Mouse (Mus musculus) gonadal fat pad, adult 2 months (tissue): ENCODE data around the gene Gtf2ird2. TPM values are rescaled to one million over a fixed set of nuclear protein-coding genes. Genes with fewer than 3 reads are reported as not detected.

Experiments used
- DNase-seq: peaks from one replicate; pipeline ENCODE4 v3.0.0-alpha.2; 2012; ENCODE audit warnings: low read depth
- polyA plus RNA-seq: library from polyadenylated mRNA; depleted of rRNA; stranded (reverse); fragments of >200 nt; gene quantifications from 2 replicates; pipeline ENCODE4 v1.2.3, GENCODE M21; 2012

Gene Gtf2ird2
- polyA plus RNA-seq, 1 experiment: 7.8 TPM

DNA sequence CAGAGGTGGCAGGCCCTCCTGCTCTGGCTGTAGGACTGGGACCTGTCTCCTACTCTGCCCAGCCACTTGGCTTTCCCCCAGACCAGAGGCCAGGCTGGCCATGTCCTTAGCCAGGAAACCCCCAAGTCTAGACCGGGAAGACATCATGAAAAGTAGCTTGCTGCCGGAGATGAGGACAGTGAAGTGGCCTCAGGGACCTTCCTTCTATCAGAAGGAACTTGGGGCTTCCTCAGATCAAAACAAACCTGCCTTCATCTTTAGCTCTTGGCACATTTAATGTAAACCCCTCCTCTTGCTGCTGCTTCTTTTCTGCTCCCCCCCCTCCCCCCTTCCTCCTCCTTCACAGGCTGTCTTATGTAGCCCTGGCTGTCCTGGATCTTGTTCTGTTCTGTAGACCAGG, 50.4 kb downstream of the Gtf2ird2 start:
- DNase-seq: no peak

DNA sequence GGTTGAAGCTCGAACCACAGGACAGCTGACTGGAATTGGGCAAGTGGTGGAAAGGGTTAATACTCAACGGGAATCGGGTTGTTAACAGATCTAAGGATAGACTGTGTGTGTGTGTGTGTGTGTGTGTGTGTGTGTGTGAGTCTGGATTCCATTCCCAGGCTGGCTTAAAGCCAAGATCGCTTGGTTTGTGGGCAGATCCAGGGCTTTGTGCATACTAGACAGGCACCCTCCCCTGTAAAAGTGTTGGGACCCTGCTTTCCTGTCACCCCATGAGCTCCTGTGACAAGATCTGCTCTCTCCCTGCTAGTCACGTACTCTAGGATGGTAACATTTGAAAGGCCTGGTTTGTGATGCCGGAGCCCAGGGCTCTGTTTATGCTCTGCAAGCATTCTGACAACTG, 51.3 kb downstream of the Gtf2ird2 start:
- no peak for DNase-seq

DNA sequence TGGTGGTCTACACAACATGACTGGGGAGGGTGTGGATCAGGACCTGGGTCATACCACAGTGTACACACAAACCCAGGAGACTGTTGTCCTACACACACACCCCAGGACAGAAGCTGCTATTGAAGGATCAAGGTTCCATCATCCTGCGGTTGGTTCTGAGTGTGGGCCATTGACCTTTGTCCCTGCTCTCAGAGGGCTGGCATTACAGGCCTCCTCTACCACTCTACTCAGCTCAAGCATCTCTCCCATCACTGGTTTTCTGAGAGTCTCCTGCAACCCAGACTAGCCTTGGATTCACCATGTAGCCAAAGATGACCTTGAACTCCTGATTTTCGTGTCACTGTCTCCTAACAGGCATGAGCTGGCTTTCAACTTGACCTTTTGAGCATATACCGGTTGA, 52.4 kb downstream of the Gtf2ird2 start:
- DNase-seq: no peak

DNA sequence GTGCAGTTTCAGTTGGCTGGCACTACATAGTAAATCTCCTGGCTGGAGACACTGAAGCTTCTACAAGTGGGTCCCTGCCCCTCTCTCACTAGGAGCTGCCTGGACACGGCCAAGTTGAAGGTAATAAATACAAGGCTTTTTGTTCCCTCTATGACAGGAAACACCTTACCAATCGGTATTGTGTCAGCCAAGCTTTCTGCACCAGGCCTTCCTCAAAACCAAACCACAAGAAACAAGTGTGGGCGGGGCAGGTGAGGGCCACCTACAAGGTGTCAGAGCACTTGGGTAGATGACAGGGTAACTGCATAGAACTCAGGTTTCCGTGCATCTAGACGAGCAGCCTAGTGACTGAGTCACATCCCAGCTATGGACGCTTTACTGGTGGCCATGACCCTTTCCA, 53.0 kb downstream of the Gtf2ird2 start:
- no peak for DNase-seq

DNA sequence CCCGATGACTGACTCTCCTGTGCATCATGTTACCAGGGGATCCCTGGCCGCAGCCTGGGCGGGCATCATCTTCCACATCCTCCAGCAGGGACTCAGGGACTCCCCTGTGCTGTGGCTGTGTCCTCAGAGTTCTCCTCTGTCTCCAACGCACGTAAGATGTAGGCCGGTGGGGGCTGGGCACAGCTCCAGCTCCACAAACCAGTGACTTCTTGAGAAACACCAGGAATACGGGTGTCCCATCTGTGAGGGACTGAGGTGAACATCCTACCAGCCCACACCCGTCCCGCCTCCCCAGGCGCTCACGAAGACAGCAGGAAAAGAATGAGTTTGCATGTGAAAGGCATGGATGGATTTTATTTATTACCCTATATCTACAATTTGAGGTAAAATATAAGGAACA, 53.7 kb downstream of the Gtf2ird2 start:
- DNase-seq: no peak

DNA sequence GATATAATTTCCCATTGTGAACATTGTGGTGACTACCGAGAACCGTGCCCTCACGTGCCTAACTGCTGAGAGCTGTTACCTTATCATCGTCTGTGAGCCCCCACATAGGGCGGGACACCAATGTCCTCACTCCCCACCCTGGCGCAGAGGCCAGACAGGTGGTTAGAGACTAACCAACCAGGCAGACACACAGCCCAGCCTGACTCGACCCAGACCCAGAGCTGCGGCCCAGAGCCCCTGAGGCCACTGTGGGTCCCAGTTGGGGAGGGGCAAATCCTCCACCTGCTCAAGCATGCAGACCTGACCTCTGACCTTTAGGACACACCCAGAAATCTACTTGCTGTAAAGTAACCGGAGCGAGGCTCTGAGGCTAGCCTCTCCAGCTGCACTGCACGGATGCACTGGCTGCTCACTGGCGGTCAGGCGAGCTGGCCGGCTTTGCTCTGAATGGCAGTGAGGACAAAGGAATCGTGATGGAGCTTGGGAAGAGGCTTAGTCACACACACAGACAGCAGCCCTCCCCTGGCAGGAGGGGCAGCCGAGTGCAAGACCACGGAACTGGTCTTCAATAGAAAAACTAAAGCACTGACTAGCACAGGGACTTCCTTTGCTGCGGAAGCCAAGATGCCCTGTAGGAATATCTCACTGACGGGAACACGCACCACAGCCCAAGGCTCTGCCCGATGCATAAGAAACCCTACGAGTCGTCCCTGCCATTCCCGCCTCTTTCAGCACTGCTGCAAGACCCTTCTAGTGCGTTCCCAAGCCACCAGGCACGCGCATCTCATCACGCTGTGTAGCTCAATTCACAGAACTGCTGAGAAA, 54.3 kb downstream of the Gtf2ird2 start:
- DNase-seq: no peak

DNA sequence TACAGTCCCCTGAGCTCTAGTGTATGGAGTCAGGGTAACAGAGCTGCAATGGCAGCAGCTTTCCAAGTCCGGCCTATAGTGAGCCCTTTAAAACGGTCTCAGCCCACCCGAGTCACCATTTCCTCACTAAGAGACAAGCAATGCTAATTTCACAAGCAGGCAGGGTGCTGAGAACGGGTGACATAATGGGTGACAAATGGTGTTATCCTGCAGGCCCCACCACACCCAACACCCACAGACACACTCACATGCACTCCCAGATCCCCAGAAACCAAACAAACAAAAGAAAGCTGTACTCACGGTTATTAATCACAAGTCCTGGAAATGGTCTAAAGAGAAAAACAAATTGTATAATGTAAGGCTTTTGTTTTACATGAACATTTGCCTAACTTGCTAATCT, 58.0 kb downstream of the Gtf2ird2 start:
- no peak for DNase-seq

DNA sequence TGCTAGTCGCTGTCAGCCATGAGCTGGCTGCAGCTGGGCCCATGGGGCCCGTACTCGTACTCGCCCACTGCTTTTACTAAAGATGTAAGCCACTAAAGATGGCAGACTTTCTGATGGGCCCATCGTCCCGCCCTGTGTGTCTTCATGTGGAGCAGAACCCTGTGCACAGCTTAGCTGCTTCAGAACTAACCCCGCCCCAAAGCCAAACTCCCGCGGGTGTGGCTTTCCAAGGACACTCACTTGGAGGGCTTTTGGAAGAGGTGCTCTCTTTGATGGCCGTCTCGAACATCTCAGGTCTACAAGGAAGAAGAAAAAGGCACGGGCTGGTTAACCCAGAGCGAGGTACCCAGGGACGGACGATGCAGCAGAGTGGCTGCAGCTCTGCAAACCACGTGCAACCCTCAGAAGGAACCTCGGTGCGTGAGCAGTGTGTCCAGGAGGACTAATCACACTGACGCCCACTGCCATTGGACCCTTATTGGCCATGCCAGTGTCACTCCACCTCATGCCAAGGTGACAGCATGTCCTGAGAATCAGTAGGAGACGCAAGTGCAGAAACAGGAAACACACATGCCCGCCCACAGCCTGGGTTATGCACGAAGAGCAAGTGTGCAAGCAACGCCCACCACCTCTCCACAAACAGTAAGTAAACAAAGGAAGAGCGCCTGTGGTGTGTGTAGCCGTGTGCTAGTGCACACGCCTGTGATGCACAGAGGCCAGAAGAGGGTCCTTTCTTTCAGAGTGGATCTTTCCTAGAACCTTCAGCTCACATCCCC, 60.0 kb downstream of the Gtf2ird2 start:
- DNase-seq: no peak

DNA sequence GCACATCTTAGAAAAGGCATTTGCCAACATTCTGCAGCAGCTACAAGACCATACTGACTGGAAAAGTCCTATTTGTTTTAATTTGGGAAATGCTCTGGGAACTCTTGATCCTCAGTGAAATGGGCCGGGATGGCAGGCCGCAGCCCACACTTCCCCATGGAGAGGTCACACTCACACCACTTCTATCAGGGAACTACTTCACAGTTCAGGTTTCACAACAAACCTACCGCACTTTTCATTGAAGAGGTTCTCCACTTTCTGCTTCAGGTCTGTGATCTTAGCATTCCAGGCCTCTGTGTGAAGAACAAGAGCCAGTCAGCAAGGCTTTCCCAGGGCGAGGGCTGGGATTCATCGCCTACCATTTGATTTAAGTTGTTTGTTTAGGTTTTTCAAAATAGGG, 61.1 kb downstream of the Gtf2ird2 start:
- no peak for DNase-seq

DNA sequence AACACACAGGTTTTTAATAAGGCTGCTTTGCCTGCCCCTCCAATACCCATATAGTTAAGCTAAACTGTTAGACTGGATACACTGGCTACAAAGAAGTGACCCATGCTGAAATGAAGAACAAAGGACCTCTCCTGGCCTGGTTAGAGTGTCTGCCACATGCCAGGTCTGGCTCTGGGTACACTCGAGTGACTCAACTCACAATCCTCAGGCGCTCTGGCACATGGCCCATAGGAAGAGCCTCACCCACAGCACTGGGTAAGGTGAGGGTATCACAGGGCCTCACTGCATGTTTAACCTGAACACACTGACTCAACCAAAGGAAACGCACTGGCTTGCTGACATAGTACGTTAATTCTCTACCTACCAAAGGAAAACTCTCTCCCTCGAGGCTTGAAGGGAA, 62.3 kb downstream of the Gtf2ird2 start:
- peak; percentile 49 for DNase-seq

DNA sequence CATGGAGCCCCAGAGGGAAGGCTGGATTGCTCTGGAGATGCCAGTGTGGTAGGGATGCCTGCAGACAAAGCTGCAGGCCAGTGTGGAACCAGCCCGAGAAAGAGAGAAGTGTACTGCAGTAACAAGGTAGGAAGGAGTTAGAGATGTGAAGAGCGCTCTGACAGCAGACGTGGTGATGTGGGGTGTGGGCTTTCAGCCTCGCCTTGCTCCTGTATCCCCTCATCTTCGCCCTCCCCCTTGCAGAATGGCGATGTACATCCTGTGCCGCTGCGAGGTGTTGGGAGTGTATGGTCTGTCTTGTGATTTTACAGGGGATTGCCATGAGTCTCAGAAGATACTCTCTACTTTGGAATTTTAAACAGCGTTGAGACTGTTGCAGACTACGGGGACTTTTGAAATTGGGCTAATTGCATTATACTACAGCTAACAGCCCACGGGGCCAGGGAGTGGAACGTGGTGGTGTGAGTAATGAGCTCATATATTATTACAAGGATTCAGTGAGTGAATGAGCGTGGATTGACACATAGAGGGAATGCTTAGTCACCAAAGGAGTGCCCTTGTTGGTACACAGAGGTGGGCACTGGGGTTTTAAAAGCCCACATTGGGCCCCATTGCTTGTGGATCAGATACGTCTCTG, 64.9 kb downstream of the Gtf2ird2 start:
- no peak for DNase-seq

DNA sequence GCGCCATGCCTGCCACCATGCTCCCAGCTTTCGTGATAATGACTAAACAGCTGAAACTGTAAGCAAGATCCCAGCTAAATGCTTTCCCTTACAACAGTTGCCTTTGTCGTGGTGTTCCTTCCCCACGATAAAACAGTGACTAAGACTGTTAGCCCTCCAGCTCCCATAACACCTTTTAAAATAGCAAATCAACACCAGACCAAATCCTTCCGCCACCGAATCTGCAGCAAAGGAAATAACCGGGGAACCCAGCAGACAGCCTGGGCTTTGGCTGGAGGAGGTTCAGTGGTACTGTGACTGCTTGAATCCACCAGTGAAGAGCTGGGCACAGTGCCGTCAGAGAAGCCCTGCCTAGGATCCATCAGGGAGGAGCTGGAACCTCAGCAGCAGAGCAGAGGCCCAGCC, 65.4 kb downstream of the Gtf2ird2 start:
- DNase-seq: no peak

DNA sequence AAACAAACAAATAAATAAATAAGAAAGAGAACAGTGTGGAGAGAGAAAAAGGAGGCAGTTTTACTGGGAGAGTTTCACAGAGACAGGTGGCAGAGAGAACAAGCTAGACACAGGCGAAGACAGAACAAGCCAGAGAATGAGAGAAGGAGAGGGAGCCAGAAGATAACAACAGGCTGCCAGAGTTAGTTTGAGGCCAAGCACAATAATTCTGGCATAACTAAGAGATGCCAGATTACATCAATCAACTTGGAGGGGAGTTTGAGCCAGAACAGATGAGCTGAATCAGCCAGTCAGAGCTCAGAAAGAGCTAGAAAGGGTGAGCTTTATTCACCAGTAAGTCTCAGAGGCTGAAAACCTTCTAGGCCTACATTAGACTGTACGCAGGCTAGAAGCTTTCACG, 66.8 kb downstream of the Gtf2ird2 start:
- DNase-seq: no peak

DNA sequence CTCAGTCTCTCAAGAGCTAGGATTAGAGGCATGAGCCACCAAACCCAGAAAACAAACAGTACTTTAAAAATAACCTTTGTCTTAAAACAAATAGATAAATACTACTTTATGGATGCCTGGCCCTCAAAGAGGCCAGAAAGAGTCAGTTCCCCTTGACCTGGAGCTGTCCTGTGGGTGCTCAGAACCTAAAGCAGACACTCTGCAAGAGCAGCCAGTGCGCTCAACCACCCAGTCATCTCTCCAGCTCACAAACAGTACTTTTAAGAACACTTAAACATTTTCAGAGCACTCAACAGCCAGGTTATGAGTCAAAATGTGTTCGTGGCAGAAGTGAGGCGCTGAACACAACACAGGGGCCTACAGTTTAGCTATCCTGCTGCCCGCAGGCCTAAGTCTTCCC, 67.3 kb downstream of the Gtf2ird2 start:
- no peak for DNase-seq

DNA sequence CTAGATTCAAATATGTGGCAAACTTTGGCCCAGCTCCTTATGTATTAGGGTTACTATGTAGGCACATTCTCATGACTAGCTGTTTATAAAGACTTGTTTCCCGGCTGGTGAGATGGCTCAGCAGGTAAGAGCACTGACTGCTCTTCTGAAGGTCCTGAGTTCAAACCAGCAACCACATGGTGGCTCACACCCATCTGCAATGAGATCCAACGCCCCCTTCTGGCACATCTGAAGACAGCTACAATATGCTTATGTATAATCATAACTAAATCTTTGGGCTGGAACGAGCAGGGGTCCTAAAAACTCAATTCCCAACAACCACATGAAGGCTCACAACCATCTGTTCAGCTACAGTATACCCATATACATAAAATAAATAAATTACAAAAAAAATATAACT, 70.0 kb downstream of the Gtf2ird2 start:
- no peak for DNase-seq

DNA sequence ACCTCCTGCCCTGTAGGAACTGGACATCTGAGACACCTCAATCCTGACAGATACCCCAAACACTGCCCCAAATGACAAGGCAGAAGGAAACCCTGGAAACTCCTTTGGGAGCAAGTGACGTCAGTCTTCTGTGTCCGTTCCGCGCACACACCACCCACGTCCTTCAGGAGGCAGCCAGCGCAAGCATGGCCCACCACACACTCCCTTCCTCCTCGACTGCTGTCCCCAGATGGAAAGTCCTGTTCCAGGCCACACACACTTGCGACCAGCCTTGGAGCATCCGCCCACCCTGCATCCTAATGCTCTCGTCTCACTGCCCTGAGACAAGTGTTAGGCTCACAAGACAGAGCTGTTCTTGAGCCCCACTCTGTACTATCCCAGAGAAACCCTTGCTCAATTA, 71.5 kb downstream of the Gtf2ird2 start:
- no peak for DNase-seq

DNA sequence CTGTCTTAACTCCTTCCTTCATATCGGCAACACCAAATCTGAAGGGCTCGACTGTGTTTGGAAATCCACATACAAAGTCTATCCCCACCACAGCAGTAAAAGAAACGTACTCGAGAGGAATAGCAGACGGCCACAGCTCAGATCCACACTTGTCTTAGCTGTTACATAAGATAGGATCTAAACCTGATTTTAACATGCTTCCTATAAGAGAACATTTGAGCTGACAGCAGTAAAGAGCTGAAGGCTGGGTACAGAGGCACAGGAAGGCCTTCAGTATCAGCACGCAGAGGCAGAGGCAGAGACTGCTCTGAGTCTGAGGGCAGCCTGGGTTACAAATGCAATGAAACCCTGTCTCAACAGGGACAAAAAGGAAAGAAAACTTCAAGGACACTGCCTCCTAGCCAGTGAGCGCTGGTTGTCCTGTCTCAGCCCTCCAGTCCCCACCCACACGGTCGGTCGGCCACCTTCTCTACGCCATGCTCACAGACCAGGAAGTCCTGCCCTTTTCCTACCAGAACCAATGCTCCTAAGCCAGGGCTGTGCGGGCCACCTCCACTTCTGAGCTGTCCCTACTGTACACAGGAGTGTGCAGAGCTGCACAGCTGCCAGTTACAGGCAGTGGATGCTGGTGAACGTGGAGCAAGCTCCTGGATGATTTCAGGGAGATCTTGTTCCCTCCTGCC, 73.7 kb downstream of the Gtf2ird2 start:
- DNase-seq: no peak

DNA sequence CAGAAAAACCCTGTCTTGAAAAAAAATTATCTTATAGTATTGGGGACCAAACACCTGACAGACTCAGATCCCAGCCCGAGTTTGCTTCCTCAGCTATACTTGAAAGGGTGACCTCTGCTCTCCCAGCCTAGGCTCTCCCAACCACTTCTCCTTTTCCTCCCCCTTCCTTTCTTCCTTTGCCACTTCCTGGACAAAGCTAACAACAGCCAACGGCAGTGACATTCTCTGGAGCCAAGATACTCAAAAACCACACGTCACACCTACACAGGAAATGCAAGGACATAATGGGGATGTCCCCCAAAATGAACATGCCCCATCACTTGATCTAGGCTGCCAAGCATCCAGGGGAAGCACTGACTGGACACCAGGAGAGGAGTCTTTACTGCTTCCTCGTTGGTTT, 74.6 kb downstream of the Gtf2ird2 start:
- no peak for DNase-seq

DNA sequence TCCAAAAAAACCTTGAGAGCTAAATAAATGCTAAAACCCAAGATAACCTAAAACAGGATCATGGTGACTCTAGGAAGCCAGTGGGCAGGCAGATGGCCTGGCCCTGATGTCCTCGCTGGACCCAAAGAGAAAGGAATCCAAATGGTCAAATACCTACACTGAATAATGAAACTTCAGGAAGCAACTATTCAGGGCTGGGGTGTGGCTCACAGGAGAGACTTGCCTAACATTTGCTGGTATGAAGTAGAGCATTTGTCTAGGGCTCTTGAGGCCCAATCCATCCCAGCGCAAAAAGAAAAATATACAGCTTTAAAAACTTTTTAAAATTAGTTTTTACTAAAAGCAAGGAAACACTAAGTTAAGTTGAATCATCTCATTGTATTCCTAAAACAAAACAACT, 75.1 kb downstream of the Gtf2ird2 start:
- no peak for DNase-seq

DNA sequence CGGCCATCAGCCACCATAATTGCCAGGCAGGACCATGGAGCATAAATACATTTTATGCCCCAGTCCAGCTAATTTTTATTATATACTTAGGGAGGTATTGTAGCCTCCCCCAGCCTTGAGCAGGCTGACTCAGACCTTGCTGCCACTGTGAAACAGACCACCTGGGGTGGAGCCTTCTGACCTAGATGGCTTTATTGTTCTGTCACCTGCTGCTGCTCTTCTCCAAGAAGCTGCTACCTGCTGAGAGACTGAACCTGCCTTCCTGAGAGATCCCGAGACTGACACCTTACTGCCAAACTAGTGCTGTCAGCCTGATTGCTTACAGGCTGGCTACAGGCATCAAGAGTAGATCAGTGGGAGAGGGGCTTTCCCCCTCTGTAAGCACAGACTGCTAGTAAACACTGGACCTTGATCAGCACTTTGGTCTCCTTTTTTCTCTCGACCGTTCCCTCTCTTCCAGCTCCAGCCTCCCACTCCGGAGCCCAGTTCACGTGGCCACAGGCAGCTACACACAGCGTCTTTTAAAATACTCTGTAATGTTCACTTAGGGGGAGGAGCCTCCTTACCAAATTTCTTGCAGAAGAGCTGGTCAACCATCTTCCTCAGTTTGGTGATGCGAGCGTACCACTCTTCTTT, 76.3 kb downstream of the Gtf2ird2 start:
- DNase-seq: no peak

DNA sequence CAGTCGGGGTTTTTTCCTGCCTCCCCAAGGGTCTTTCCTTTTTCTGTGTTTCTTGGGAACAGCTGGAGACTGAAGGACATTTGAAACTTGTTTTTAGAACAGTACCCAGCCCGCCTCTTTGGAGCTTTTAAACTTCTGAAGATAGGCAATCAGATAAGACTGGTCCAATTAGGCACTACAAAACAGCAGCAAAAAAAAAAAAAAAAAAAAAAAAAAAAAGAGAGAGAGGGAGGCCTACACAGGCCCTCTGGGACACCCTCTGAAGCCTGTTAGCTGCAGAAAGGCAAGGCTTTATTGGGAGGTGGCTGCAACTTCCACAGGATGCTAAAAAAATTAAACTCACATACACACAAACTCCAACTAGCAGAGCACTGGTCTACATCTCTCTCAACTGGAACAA, 82.1 kb downstream of the Gtf2ird2 start:
- DNase-seq: no peak

DNA sequence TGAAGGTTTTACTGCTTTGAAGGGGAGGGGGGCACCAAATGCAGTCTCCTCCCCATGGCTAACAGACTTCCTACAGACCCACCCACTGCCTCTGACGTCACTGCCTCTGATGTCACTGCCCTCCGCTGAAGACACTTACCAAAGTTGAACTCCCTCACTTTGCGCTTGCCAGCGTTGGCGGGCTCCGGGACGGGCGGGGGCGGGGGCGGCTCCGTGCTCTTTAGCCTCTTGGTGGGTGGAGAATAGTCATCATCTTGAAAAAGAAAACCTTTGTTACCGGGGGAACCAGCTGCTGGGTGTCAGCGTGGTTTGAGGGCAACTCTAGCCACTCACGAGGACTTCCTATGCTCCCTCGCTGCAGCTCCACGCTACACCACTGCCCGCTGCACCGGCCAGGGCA, 82.6 kb downstream of the Gtf2ird2 start:
- DNase-seq: no peak
